Mouse (Mus musculus) G1E (cell line): ENCODE data around the gene Rpl10a. TPM values are rescaled to one million over a fixed set of nuclear protein-coding genes. Genes with fewer than 3 reads are reported as not detected.

Source experiments
- ATAC-seq: 2 replicates; pipeline ENCODE4 v1.8.0; 2016; ENCODE audit warnings: mild to moderate bottlenecking; ENCODE audit not compliant: insufficient number of reproducible peaks, poor library complexity, low FRiP score, severe bottlenecking; ENCODE audit errors: extremely low read depth
- DNase-seq: peaks from one replicate; pipeline ENCODE4 v3.0.0; 2012; ENCODE audit warnings: low spot score
- H3K27me3 ChIP-seq: 2 replicates; pipeline ENCODE4 v1.6.1; 2012; ENCODE audit warnings: mild to moderate bottlenecking, low read length, inconsistent platforms; ENCODE audit not compliant: insufficient read depth
- H3K36me3 ChIP-seq: replicated peaks from 2 replicates; pipeline ENCODE3; 2012; ENCODE audit warnings: mild to moderate bottlenecking, inconsistent platforms
- H3K4me1 ChIP-seq: 2 replicates; pipeline ENCODE4 v1.6.1; 2012; ENCODE audit warnings: low read depth, low read length, inconsistent platforms, mixed read lengths; ENCODE audit not compliant: insufficient read depth
- H3K4me3 ChIP-seq: 2 replicates; pipeline ENCODE4 v1.5.1; 2012; ENCODE audit warnings: low read depth, mild to moderate bottlenecking, inconsistent platforms, low read length, moderate library complexity, mixed read lengths
- H3K9me3 ChIP-seq: replicated peaks from 2 replicates; pipeline ENCODE4 v1.6.1; 2012; ENCODE audit warnings: inconsistent platforms
- CTCF ChIP-seq: IDR thresholded peaks from 2 replicates; pipeline ENCODE4 v1.5.1; 2012; ENCODE audit warnings: low read depth, low read length, inconsistent platforms, mixed read lengths
- GATA1 ChIP-seq: IDR thresholded peaks from 2 replicates; pipeline ENCODE4 v1.6.1; 2012; ENCODE audit warnings: borderline replicate concordance, low read length, inconsistent platforms, mixed read lengths
- GATA2 ChIP-seq: IDR thresholded peaks from 2 replicates; pipeline ENCODE4 v1.6.1; 2012; ENCODE audit warnings: low read depth, low read length, inconsistent platforms, borderline replicate concordance
- POLR2AphosphoS5 ChIP-seq: IDR thresholded peaks from 2 replicates; pipeline ENCODE4 v1.6.1; 2012; ENCODE audit warnings: low read depth, low read length, inconsistent platforms; ENCODE audit not compliant: insufficient replicate concordance
- TAL1 ChIP-seq: conservative IDR thresholded peaks from 2 replicates; pipeline ENCODE4 v1.6.1; 2012; ENCODE audit warnings: low read depth, low read length, inconsistent platforms, mixed read lengths
- polyA plus RNA-seq: library from polyadenylated mRNA; stranded (reverse); fragments of >175 nt; gene quantifications from 2 replicates; pipeline ENCODE4 v1.2.3, GENCODE M21; 2012
- total RNA-seq, 2 experiments: library from RNA; stranded (forward) in 1 of 2; stranded (reverse) in 1 of 2; fragments of 200-1000 nt in 1 of 2; fragments of >200 nt in 1 of 2; fragmentation: Nextera tagmentation in 1 of 2; gene quantifications; 2 replicates each; pipeline ENCODE4 v1.2.3; 2014 to 2017

Rpl10a gene
- total and polyA plus RNA-seq, 3 experiments, result 987 to 8,433 (median 2,842) TPM

DNA sequence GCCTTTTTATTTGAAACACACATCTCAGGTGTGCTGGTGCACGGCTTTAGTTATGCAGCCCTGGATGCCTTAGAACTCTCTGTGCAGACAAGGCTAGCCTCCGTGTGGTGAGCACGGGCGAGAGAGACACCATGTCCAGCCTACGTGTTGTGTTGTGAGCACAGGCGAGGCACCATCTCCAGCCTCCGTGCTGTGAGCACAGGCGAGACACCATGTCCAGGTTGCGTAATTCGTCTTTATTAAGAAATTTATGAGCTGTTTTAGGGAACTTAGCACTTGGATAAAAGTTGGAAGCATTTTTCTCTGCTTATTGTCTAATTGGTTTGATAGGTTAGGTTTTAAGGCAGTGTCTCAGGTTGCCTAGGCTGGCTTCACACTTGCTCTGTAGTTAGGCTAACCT lies 45.1 kb upstream of the Rpl10a start:
- DNase-seq (no peak), ATAC-seq (no peak)
- H3K27me3 ChIP-seq, result peaks cover 14% of the 10 kb centered on the region; the same call in 1 of the 2 replicates
- H3K36me3 ChIP-seq, result peaks cover 44% of the 10 kb centered on the region
- H3K4me3 ChIP-seq, result no peak overlapping the region
- peaks cover 64% of the 10 kb centered on the region for H3K4me1 ChIP-seq
- TF ChIP-seq TAL1 (no peak), GATA2 (no peak), GATA1 (no peak), POLR2AphosphoS5 (no peak), CTCF (no peak)
- H3K9me3 ChIP-seq, result no peaks in the 10 kb centered on the region

DNA sequence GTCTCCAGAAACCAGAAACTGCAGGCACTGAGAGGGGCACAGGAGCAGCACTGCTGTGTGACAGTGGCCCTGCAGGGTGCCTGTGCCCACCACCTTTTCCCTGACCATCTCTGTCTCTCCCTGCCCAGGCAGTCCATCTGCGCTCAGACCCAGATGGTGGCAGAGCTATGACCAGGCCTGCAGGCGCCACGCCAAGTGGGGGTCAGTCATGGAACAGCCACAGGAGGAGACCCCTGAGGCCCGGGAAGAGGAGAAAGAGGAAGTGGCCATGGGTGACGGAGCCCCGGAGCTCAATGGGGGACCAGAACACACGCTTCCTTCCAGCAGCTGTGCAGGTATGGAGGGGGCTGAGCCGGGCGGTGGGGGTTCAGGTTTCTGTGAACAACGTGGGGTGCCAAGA lies 42.1 kb upstream of the Rpl10a start:
- ATAC-seq (no peak), DNase-seq (no peak)
- TF ChIP-seq GATA1 (no peak), TAL1 (no peak), CTCF (no peak), GATA2 (no peak), POLR2AphosphoS5 (no peak)
- peaks cover 9% of the 10 kb centered on the region; the same call in 1 of the 2 replicates for H3K27me3 ChIP-seq
- peaks cover 51% of the 10 kb centered on the region for H3K4me1 ChIP-seq
- H3K36me3 ChIP-seq, result peaks cover 50% of the 10 kb centered on the region
- no peaks in the 10 kb centered on the region for H3K9me3 ChIP-seq
- no peak overlapping the region for H3K4me3 ChIP-seq

DNA sequence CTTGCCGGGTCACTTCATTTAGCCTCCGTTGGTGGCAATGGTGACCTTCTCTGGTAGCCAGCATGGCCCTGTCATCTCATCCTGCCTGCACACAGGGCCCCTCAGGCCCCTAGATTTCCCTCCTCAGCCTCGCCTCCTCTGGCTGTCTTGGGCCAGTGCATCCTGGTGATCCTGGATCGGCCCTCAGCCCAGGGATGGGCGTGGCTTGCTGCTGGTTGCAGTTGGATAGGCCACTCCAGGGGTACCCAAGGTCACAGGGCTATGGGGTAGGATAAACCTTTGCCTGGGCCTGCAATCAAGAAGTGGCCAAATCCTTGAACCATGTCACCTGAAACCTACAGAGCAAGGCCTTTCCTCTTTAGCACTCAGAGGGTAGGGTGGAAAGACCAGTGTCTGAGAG lies 41.3 kb upstream of the Rpl10a start:
- TF ChIP-seq GATA2 (no peak), GATA1 (no peak), TAL1 (no peak), POLR2AphosphoS5 (no peak), CTCF (no peak)
- H3K4me1 ChIP-seq, result peaks cover 50% of the 10 kb centered on the region
- H3K36me3 ChIP-seq, result peaks cover 56% of the 10 kb centered on the region
- H3K9me3 ChIP-seq, result no peaks in the 10 kb centered on the region
- H3K4me3 ChIP-seq, result no peak overlapping the region
- peaks cover 9% of the 10 kb centered on the region; the same call in 1 of the 2 replicates for H3K27me3 ChIP-seq
- DNase-seq, result no peak
- no peak for ATAC-seq

DNA sequence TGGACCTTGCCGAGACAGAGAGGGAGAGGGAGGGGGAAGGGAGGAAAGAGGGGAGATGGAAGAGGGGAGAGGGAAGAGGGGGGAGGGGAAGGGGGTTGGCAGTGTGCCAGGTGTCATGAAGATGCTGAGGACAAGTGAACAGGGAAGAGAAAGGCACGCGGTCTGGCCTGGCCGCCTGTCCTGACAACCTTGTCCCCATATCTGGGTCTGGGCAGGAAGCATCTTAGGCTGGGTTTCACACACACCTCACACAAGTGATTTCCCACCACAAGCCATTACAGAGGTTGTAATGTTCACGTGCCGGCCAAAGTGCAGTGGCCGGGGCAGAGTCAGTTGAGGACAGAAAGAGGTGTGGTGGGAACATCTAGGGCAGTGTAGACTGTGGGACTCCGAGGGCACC lies 40.7 kb upstream of the Rpl10a start:
- ATAC-seq (no peak), DNase-seq (no peak)
- H3K4me3 ChIP-seq, result no peak overlapping the region
- peaks cover 9% of the 10 kb centered on the region; the same call in 1 of the 2 replicates for H3K27me3 ChIP-seq
- H3K4me1 ChIP-seq, result peaks cover 47% of the 10 kb centered on the region
- H3K36me3 ChIP-seq, result peaks cover 60% of the 10 kb centered on the region
- TF ChIP-seq GATA2 (no peak), GATA1 (no peak), TAL1 (no peak), CTCF (no peak), POLR2AphosphoS5 (no peak)
- peaks cover 4% of the 10 kb centered on the region; the same call in 1 of the 2 replicates for H3K9me3 ChIP-seq

DNA sequence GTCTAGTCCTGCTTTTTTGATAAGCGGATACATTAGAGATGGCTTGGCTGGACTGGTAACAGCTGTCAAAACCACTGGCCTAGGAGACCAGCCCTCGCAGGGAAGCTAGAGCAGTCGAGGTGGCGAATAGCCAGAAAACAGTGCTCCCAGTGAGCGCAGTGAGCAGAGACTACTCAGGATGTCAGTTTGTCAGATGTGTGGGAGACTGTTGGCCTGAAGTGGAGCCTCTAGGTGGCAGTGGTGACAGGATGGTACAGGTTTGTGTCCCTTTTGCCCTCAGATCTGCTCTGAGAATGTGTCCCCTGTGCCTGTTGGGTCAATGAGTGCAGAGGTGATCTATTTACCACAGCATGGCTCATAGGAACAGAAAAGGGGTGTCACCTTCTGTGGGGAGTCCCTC lies 40.3 kb upstream of the Rpl10a start:
- peaks cover 57% of the 10 kb centered on the region for H3K36me3 ChIP-seq

DNA sequence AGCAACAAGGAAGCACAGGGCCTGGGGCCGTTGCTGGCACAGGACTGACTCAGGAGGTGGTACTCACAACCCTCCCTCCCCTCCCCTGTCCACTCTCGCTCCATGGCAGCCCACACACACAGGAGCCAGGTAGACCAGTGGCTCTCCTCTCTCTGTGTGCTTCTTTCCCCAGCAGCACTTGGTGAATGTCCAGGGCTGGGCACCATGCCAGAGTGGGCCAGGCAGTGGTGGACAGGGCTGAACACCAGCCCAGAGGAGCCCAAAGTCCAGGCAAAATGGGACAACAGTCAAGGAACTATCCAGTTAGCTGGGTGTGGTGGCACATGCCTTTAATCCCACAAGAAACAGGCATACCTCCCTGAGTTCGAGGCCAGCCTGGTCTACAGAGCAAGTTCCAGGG lies 38.0 kb upstream of the Rpl10a start:
- Histone ChIP-seq H3K9me3 (peaks cover 4% of the 10 kb centered on the region; the same call in 1 of the 2 replicates), H3K36me3 (peaks cover 70% of the 10 kb centered on the region), H3K27me3 (peaks cover 5% of the 10 kb centered on the region; the same call in 1 of the 2 replicates), H3K4me1 (peaks cover 51% of the 10 kb centered on the region), H3K4me3 (no peak overlapping the region)
- ATAC-seq (no peak), DNase-seq (no peak)
- TF ChIP-seq TAL1 (no peak), CTCF (no peak), GATA1 (no peak), POLR2AphosphoS5 (no peak), GATA2 (no peak)

More for the DNA sequence above, 40.3 kb upstream of the Rpl10a start:
- DNase-seq (no peak), ATAC-seq (no peak)
- no peak for TF ChIP-seq POLR2AphosphoS5
- TF ChIP-seq CTCF, result no peak
- TF ChIP-seq GATA2, result no peak
- TF ChIP-seq TAL1, result no peak
- H3K4me1 ChIP-seq, result peaks cover 46% of the 10 kb centered on the region
- no peak overlapping the region for H3K4me3 ChIP-seq
- peaks cover 9% of the 10 kb centered on the region; the same call in 1 of the 2 replicates for H3K27me3 ChIP-seq
- peaks cover 4% of the 10 kb centered on the region; the same call in 1 of the 2 replicates for H3K9me3 ChIP-seq
